In genomic region chr8:126872574-126872973, GRCm38 (mm10) we compare ENCODE assay signal across 10 mouse cellular contexts.
DNase-seq lines count a peak whose midpoint lies in the region; ATAC-seq and TF ChIP-seq lines count a peak whose summit lies in the region.
"Had no signal": no experiment of that assay in that cellular context is flagged by ENCODE, and none has a peak within 500 bp of the region (broad histone marks: within the 10 kb centered on the region; RNA-seq: fewer than 3 reads in every experiment).

No protein-coding gene starts in this region.

- no peak for ATAC-seq in lung, postnatal 0 days
- ATAC-seq in intestine, embryonic 15.5 days: no peak
- ATAC-seq: inflammation-experienced regulatory T-cells, adult 6 months had no signal

- no peaks in the 10 kb centered on the region for H3K4me1 ChIP-seq in lung, postnatal 0 days (ENCODE audit: insufficient read depth, low read depth, low read length)
- peaks cover 16% of the 10 kb centered on the region for H3K4me1 ChIP-seq in intestine, embryonic 15.5 days (replicated peaks)

- 85% methylated on average over 4 of the region's 4 CpGs for WGBS in lung, postnatal 0 days
- WGBS in intestine, embryonic 15.5 days: 89% methylated on average over 4 of the region's 4 CpGs

- no peaks in the 10 kb centered on the region for H3K79me2 ChIP-seq in myocyte (ENCODE audit: control insufficient read depth, insufficient read depth)

- peak; percentile 84 for DNase-seq in gastrocnemius, adult 2 months
- no peak for DNase-seq in gastrocnemius, postnatal 10 days
- peak; percentile 38 for DNase-seq in lung, postnatal 0 days (ENCODE audit: low spot score)
- no peak for DNase-seq in lung, postnatal 10 days
- peak; percentile 77 for DNase-seq in gastrocnemius, postnatal 25 days
- DNase-seq in retina, postnatal 1 day: no peak
- DNase-seq: cerebellum, adult 18-20 months had no signal

- no peaks in the 10 kb centered on the region for H3K36me3 ChIP-seq in lung, postnatal 0 days (ENCODE audit: insufficient read depth, low read length)
- no peaks in the 10 kb centered on the region for H3K36me3 ChIP-seq in myocyte (ENCODE audit: control insufficient read depth, insufficient read depth)
- H3K36me3 ChIP-seq in intestine, embryonic 15.5 days: no peaks in the 10 kb centered on the region

- no peak for TF ChIP-seq POLR2A in myocyte (IDR thresholded peaks at IDR 0.05; ENCODE audit: insufficient read length, low read depth)

- no peaks in the 10 kb centered on the region for H3K27me3 ChIP-seq in lung, postnatal 0 days (replicated peaks; ENCODE audit: insufficient read depth, low read length)
- no peaks in the 10 kb centered on the region for H3K27me3 ChIP-seq in myocyte (ENCODE audit: control insufficient read depth, insufficient read depth, insufficient read length)
- no peaks in the 10 kb centered on the region for H3K27me3 ChIP-seq in intestine, embryonic 15.5 days (replicated peaks)

- no peak overlapping the region for H3K9ac ChIP-seq in lung, postnatal 0 days (replicated peaks; ENCODE audit: low read depth)
- no peak overlapping the region for H3K9ac ChIP-seq in intestine, embryonic 15.5 days

- peak overlapping the region; percentile 78 for H3K27ac ChIP-seq in gastrocnemius, adult 2 months
- H3K27ac ChIP-seq in lung, postnatal 0 days (ENCODE audit: low read length): no peak overlapping the region
- H3K27ac ChIP-seq in intestine, embryonic 15.5 days: no peak overlapping the region

- intact Hi-C loops in gastrocnemius, adult 2 months (cut with DNase I): no loop called here

- TF ChIP-seq EP300 in lung, postnatal 0 days (IDR thresholded peaks at IDR 0.05): no peak

- H3K4me2 ChIP-seq in lung, postnatal 0 days (replicated peaks; ENCODE audit: low read depth, low read length): no peak overlapping the region
- H3K4me2 ChIP-seq in myocyte (ENCODE audit: low read depth): peak overlapping the region; percentile 45
- no peak overlapping the region for H3K4me2 ChIP-seq in intestine, embryonic 15.5 days (replicated peaks)

- no peak for TF ChIP-seq CTCF in gastrocnemius, adult 2 months (IDR thresholded peaks at IDR 0.05)
- no peak for TF ChIP-seq CTCF in lung, postnatal 0 days (IDR thresholded peaks at IDR 0.05)

- no peak overlapping the region for H3ac ChIP-seq in myocyte (ENCODE audit: control insufficient read depth, insufficient read length)

- no peak overlapping the region for H3K4me3 ChIP-seq in gastrocnemius, adult 2 months
- H3K4me3 ChIP-seq in lung, postnatal 0 days (ENCODE audit: low read depth, low read length): no peak overlapping the region
- no peak overlapping the region for H3K4me3 ChIP-seq in myocyte
- no peak overlapping the region for H3K4me3 ChIP-seq in intestine, embryonic 15.5 days (replicated peaks)

- no peaks in the 10 kb centered on the region for H3K9me3 ChIP-seq in lung, postnatal 0 days (ENCODE audit: low read length)
- no peaks in the 10 kb centered on the region for H3K9me3 ChIP-seq in intestine, embryonic 15.5 days

TF ChIP-seq in myocyte, 11 proteins besides CTCF, POLR2A, EP300 and RAD21:
- TF ChIP-seq USF1 (IDR thresholded peaks at IDR 0.05; ENCODE audit: low read depth) (peak; percentile 75), MYOG (IDR thresholded peaks at IDR 0.05; ENCODE audit: control insufficient read depth in 1 of 3, insufficient read depth in 1 of 3, insufficient read length in 2 of 3, low read depth in 2 of 3) (peak in 1 of 3 experiments; percentile 82), MYOD1 (IDR thresholded peaks at IDR 0.05; ENCODE audit: control insufficient read depth in 1 of 3, insufficient read length in 2 of 3, low read depth in 2 of 3) (peak in 1 of 3 experiments; percentile 44), POLR2AphosphoS2 (IDR thresholded peaks at IDR 0.05; ENCODE audit: insufficient read length, low read depth) (no peak)
TF ChIP-seq in myocyte: peak in this region for 3.

Comparison
In these comparisons a context has a peak if more than half of its experiments do, and no peak if none do; other contexts are left out.
1. DNase-seq: peak in gastrocnemius, adult 2 months (single experiment), lung, postnatal 0 days (single experiment) and gastrocnemius, postnatal 25 days (single experiment); none in gastrocnemius, postnatal 10 days (single experiment), lung, postnatal 10 days (single experiment) and retina, postnatal 1 day (single experiment).